Mouse (Mus musculus) thymus, adult 2 months (tissue): ENCODE measurements around the gene Mrs2.

Experiments used
- CTCF ChIP-seq: fragments of 200-500 bp; IDR thresholded peaks from 2 replicates; pipeline ENCODE4 v1.5.1; 2012; ENCODE audit warnings: mild to moderate bottlenecking, control low read depth, low read length, moderate library complexity, borderline replicate concordance; ENCODE audit not compliant: control insufficient read depth, poor library complexity, insufficient read depth; ENCODE audit errors: extremely low read depth
- POLR2A ChIP-seq: fragments of 200-500 bp; IDR thresholded peaks from 2 replicates; pipeline ENCODE4 v1.6.1; 2012; ENCODE audit warnings: mild to moderate bottlenecking, low read length, control low read depth, moderate library complexity; ENCODE audit not compliant: control insufficient read depth, poor library complexity, insufficient read depth; ENCODE audit errors: extremely low read depth

- no peak for TF ChIP-seq POLR2A
- TF ChIP-seq CTCF, result no peak
Observed at GRCm38 (mm10) chr13:24985435-24985834, 34.7 kb downstream of the Mrs2 start.
